Mouse (Mus musculus): ENCODE measurements around the gene Taf12. TPM values are rescaled to one million over a fixed set of nuclear protein-coding genes. Genes with fewer than 3 reads are reported as not detected.

The Taf12 gene
- polyA plus RNA-seq, 1 experiment from 2014 or later: 38.1 TPM

DNA sequence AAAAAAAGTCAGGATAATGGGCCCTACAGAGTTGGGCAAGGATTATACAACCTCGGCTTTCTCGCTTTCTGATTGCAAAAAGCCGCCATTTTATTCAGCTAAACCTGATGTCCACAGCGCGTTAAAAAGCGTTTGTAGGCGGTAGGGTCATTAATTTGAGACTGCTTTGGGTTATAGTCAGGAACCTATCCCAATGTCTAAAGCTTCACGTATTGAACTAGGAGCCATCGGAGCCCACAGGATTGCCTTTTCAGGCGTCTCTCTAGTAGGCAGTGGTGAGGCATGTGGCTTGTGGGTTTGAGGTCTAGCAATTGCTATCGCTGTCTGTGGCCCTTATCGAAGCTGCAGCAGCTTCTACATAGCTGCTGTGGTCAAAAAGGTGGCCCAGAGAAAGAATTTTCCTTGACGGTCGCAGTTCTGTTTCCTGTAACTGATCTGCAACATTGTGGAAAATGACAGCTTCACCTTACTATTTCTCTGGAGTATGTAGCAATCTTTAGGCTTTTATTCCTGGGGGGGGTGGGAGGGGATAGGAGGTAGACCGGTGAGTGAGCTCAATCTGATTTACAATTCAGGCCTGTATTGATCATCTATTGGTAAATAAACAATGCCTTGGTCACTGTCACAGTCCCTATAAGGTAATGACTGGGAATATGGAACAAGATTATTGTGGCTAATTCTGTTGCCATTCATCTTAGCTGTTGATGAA is 35.1 kb downstream of the Taf12 start:
- WGBS: under 1% methylated on average over 15 of the region's 15 CpGs
- no peak for TF ChIP-seq CTCF (IDR thresholded peaks at IDR 0.05; ENCODE audit: low read depth)
- Histone ChIP-seq H3K4me1 (replicated peaks; ENCODE audit: insufficient read depth, low read length) (peaks cover 5% of the 10 kb centered on the region), H3K9me3 (replicated peaks; ENCODE audit: low read length) (no peaks in the 10 kb centered on the region), H3K27me3 (ENCODE audit: insufficient read depth, low read length) (no peaks in the 10 kb centered on the region), H3K36me3 (ENCODE audit: insufficient read depth, low read length) (peaks cover 22% of the 10 kb centered on the region), H3K4me3 (replicated peaks; ENCODE audit: low read depth, low read length) (peak overlapping the region; percentile 74), H3K4me2 (ENCODE audit: low read length) (peak overlapping the region; percentile 90), H3K27ac (peak overlapping the region; percentile 77), H3K9ac (ENCODE audit: low read depth, low read length) (peak overlapping the region; percentile 75)
- DNase-seq (ENCODE audit: low spot score) (peak; percentile 56), ATAC-seq (replicated peaks; ENCODE audit: low FRiP score, low read depth) (no peak)

DNA sequence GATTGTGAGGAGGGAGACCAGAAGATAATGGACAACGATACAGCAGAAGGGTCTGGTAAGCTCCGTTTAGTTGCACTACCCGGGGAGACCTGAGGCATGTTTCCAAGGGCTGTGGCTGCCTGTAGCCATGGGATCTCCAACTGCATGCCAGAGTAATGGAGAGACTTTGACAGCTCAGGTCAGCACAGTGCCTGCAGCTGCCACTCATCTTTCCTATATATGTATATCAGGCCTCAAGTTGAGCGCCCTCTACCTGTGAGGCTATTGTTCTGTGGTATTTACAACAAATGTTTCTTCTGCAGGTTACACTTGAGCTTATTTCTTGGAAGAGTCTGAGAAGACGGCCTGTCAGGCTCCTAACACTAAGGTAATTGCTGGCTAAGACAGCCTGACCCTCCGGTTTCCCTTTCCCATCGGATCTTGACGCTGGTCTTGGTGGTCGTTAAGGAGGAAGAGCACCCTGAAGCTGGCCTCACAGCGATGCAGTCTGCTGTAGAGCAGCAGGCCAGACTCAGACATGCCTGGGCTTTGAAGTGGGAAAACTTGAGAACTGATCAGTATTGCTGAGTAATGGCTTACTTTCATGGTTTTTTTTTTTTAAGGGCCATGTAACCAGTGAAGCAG is 35.8 kb downstream of the Taf12 start:
- WGBS: 20% methylated on average over 10 of the region's 10 CpGs
- peak; percentile 67 for TF ChIP-seq CTCF (IDR thresholded peaks at IDR 0.05; ENCODE audit: low read depth)
- Histone ChIP-seq H3K4me1 (replicated peaks; ENCODE audit: insufficient read depth, low read length) (peaks cover 5% of the 10 kb centered on the region), H3K27ac (peak overlapping the region; percentile 77; the same call in 1 of the 2 replicates), H3K4me2 (ENCODE audit: low read length) (peak overlapping the region; percentile 90), H3K9ac (ENCODE audit: low read depth, low read length) (peak overlapping the region; percentile 75), H3K36me3 (ENCODE audit: insufficient read depth, low read length) (peaks cover 24% of the 10 kb centered on the region), H3K9me3 (replicated peaks; ENCODE audit: low read length) (no peaks in the 10 kb centered on the region), H3K4me3 (replicated peaks; ENCODE audit: low read depth, low read length) (peak overlapping the region; percentile 74), H3K27me3 (ENCODE audit: insufficient read depth, low read length) (no peaks in the 10 kb centered on the region)
- DNase-seq (ENCODE audit: low spot score) (peak; percentile 58), ATAC-seq (replicated peaks; ENCODE audit: low FRiP score, low read depth) (no peak)

DNA sequence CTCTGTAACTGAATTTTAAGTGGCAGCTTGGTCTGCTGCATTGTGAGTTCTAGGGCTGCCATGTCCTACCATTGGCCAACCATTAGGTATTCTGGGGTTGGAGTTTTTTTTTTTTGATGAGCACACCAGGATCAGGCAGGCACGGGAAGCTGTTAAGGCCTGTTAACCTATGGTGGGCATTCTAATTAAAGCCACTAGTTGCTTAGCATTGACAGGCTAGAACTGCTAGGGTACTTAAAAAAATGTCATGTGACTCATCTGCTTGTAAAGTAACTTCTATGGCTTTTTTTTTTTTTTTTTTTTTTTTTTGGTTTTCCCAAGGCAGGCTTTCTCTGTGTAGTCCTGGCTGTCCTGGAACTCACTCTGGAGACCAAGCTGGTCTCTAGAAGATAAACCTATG is 37.0 kb downstream of the Taf12 start:
- peaks cover 5% of the 10 kb centered on the region for H3K4me1 ChIP-seq (replicated peaks; ENCODE audit: insufficient read depth, low read length)
- H3K9ac ChIP-seq (ENCODE audit: low read depth, low read length): no peak overlapping the region
- H3K27ac ChIP-seq: no peak overlapping the region
- peaks cover 24% of the 10 kb centered on the region for H3K36me3 ChIP-seq (ENCODE audit: insufficient read depth, low read length)
- no peak for TF ChIP-seq CTCF (IDR thresholded peaks at IDR 0.05; ENCODE audit: low read depth)
- ATAC-seq (replicated peaks; ENCODE audit: low FRiP score, low read depth): no peak
- no peaks in the 10 kb centered on the region for H3K9me3 ChIP-seq (replicated peaks; ENCODE audit: low read length)
- DNase-seq (ENCODE audit: low spot score): no peak
- no peak overlapping the region for H3K4me2 ChIP-seq (ENCODE audit: low read length)
- no peak overlapping the region for H3K4me3 ChIP-seq (replicated peaks; ENCODE audit: low read depth, low read length)
- WGBS: 52% methylated on average over 1 of the region's 1 CpGs
- H3K27me3 ChIP-seq (ENCODE audit: insufficient read depth, low read length): no peaks in the 10 kb centered on the region

DNA sequence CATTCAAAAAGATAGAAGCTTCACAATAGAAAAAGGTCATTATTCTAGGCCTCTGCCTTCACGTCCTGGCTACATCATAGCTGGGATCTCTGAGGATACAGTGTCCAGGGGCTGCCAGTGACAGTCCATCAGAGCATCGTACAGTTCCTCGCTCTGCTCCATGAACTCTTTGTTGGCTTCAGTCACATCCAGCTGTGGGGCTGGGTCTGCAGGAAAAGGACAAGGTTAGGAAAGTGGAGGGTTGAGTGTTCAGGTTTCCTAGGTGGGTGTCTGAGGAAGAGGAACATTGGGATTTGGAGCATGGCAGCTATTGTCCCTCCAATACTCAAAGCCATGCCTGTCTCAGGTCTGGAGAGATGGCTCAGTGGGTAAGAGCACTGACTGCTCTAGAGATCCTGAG is 37.6 kb downstream of the Taf12 start:
- DNase-seq (ENCODE audit: low spot score): no peak
- H3K4me1 ChIP-seq (replicated peaks; ENCODE audit: insufficient read depth, low read length): peaks cover 5% of the 10 kb centered on the region
- no peaks in the 10 kb centered on the region for H3K27me3 ChIP-seq (ENCODE audit: insufficient read depth, low read length)
- H3K9ac ChIP-seq (ENCODE audit: low read depth, low read length): no peak overlapping the region
- H3K36me3 ChIP-seq (ENCODE audit: insufficient read depth, low read length): peaks cover 28% of the 10 kb centered on the region
- no peak overlapping the region for H3K4me3 ChIP-seq (replicated peaks; ENCODE audit: low read depth, low read length)
- no peak for ATAC-seq (replicated peaks; ENCODE audit: low FRiP score, low read depth)
- H3K27ac ChIP-seq: no peak overlapping the region
- no peaks in the 10 kb centered on the region for H3K9me3 ChIP-seq (replicated peaks; ENCODE audit: low read length)
- H3K4me2 ChIP-seq (ENCODE audit: low read length): no peak overlapping the region
- WGBS: 43% methylated on average over 3 of the region's 3 CpGs
- no peak for TF ChIP-seq CTCF (IDR thresholded peaks at IDR 0.05; ENCODE audit: low read depth)

DNA sequence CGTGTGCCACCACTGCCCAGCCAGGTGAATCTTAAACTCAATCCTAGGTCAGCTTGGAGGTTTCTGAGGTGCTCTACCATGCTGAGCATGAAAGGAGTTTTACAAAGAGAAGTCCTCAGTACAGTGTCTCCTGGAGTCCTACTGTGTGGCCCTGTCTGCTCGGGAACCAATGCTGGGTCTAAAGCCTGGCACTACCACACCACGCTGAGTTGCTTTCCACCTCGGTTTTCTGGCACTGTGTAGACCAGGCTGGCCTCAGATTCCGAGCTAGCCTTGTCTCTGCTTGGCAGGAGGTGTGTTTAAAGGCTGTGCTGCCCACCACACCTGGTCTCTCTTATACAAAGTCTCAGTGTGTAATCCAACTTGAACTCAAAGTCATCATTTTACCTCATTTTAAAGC is 38.5 kb downstream of the Taf12 start:
- no peak overlapping the region for H3K27ac ChIP-seq
- H3K27me3 ChIP-seq (ENCODE audit: insufficient read depth, low read length): no peaks in the 10 kb centered on the region
- no peak for TF ChIP-seq CTCF (IDR thresholded peaks at IDR 0.05; ENCODE audit: low read depth)
- no peak overlapping the region for H3K4me2 ChIP-seq (ENCODE audit: low read length)
- peaks cover 29% of the 10 kb centered on the region for H3K36me3 ChIP-seq (ENCODE audit: insufficient read depth, low read length)
- no peak overlapping the region for H3K4me3 ChIP-seq (replicated peaks; ENCODE audit: low read depth, low read length)
- no peaks in the 10 kb centered on the region for H3K9me3 ChIP-seq (replicated peaks; ENCODE audit: low read length)
- ATAC-seq (replicated peaks; ENCODE audit: low FRiP score, low read depth) (no peak), DNase-seq (ENCODE audit: low spot score) (no peak)
- WGBS: 85% methylated on average over 5 of the region's 5 CpGs
- peaks cover 5% of the 10 kb centered on the region for H3K4me1 ChIP-seq (replicated peaks; ENCODE audit: insufficient read depth, low read length)
- no peak overlapping the region for H3K9ac ChIP-seq (ENCODE audit: low read depth, low read length)

DNA sequence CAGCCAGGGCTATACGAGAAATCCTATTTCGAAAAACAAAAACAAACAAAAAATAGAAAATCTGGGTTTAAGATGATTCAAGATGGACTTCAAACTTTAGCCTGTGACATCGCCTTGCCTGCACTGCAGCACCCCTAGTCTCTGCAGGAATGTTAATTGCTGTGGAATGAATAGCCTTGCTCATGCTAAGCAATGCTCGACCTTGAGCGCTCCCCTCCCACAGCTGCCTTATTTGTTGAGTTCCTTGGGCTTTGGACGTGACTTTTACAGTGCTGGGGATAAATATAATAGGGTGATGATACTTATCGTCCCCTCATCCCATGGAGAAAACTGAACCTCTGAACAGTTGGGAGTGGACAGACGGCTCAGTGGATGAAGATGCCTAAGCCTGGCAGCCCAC is 41.5 kb downstream of the Taf12 start:
- Histone ChIP-seq H3K9me3 (replicated peaks; ENCODE audit: low read length) (no peaks in the 10 kb centered on the region), H3K4me3 (replicated peaks; ENCODE audit: low read depth, low read length) (no peak overlapping the region), H3K9ac (ENCODE audit: low read depth, low read length) (no peak overlapping the region), H3K36me3 (ENCODE audit: insufficient read depth, low read length) (peaks cover 50% of the 10 kb centered on the region), H3K4me2 (ENCODE audit: low read length) (no peak overlapping the region), H3K27ac (no peak overlapping the region; the same call in 1 of the 2 replicates), H3K27me3 (ENCODE audit: insufficient read depth, low read length) (no peaks in the 10 kb centered on the region), H3K4me1 (replicated peaks; ENCODE audit: insufficient read depth, low read length) (no peaks in the 10 kb centered on the region)
- TF ChIP-seq CTCF (IDR thresholded peaks at IDR 0.05; ENCODE audit: low read depth): no peak
- WGBS: 77% methylated on average over 8 of the region's 8 CpGs
- no peak for ATAC-seq (replicated peaks; ENCODE audit: low FRiP score, low read depth)
- no peak for DNase-seq (ENCODE audit: low spot score)
